Mouse (Mus musculus): ENCODE data around the gene Gbx1.
A peak's percentile ranks its signal among the peaks of the same experiment; 100 is the strongest.

GRCm38 (mm10) chr5:24470600-24470999 is 56.4 kb downstream of the Gbx1 start:
- TF ChIP-seq CTCF (IDR thresholded peaks at IDR 0.05; ENCODE audit: borderline replicate concordance, control insufficient read depth, extremely low read depth, insufficient read depth, low read length, poor library complexity): peak; percentile 90
- TF ChIP-seq POLR2A (IDR thresholded peaks at IDR 0.05; ENCODE audit: control insufficient read depth, extremely low read depth, insufficient read depth, low read length, poor library complexity): no peak
